Mouse (Mus musculus): ENCODE measurements around the gene Focad. TPM values are rescaled to one million over a fixed set of nuclear protein-coding genes. Genes with fewer than 3 reads are reported as not detected.

The Focad gene
- polyA plus RNA-seq, 1 experiment = 9.5 TPM

- Histone ChIP-seq H3K4me3 (replicated peaks; ENCODE audit: extremely low read depth, low read depth, low read length) (no peak overlapping the region), H3K4me1 (ENCODE audit: control insufficient read depth, insufficient read depth, low read length) (no peaks in the 10 kb centered on the region)
- DNase-seq = no peak
- 78% methylated on average over 3 of the region's 3 CpGs for WGBS
- TF ChIP-seq CTCF (IDR thresholded peaks at IDR 0.05; ENCODE audit: insufficient read depth, low read length) = no peak
Observed at GRCm38 (mm10) chr4:88395717-88396116, 301.3 kb downstream of the Focad start.

GRCm38 (mm10) chr4:88396995-88397521 lies 302.6 kb downstream of the Focad start:
- DNase-seq = no peak
- WGBS = 54% methylated on average over 6 of the region's 6 CpGs
- Histone ChIP-seq H3K4me1 (ENCODE audit: control insufficient read depth, insufficient read depth, low read length) (no peaks in the 10 kb centered on the region), H3K4me3 (replicated peaks; ENCODE audit: extremely low read depth, low read depth, low read length) (no peak overlapping the region)
- no peak for TF ChIP-seq POLR2A (IDR thresholded peaks at IDR 0.05; ENCODE audit: borderline replicate concordance, extremely low read depth, low read depth, low read length)
- TF ChIP-seq CTCF (IDR thresholded peaks at IDR 0.05; ENCODE audit: insufficient read depth, low read length) = no peak

- TF ChIP-seq CTCF (IDR thresholded peaks at IDR 0.05; ENCODE audit: insufficient read depth, low read length) (no peak), POLR2A (IDR thresholded peaks at IDR 0.05; ENCODE audit: borderline replicate concordance, extremely low read depth, low read depth, low read length) (no peak)
- DNase-seq = no peak
- Histone ChIP-seq H3K4me1 (ENCODE audit: control insufficient read depth, insufficient read depth, low read length) (no peaks in the 10 kb centered on the region), H3K4me3 (replicated peaks; ENCODE audit: extremely low read depth, low read depth, low read length) (no peak overlapping the region)
- WGBS = 78% methylated on average over 9 of the region's 9 CpGs
Observed at GRCm38 (mm10) chr4:88400302-88400991, 306.0 kb downstream of the Focad start.

GRCm38 (mm10) chr4:88400992-88401313 lies 306.5 kb downstream of the Focad start:
- no peak overlapping the region for H3K4me3 ChIP-seq (replicated peaks; ENCODE audit: extremely low read depth, low read depth, low read length)
- 89% methylated on average over 7 of the region's 7 CpGs for WGBS
- TF ChIP-seq POLR2A (IDR thresholded peaks at IDR 0.05; ENCODE audit: borderline replicate concordance, extremely low read depth, low read depth, low read length) (no peak), CTCF (IDR thresholded peaks at IDR 0.05; ENCODE audit: insufficient read depth, low read length) (no peak)
- H3K4me1 ChIP-seq (ENCODE audit: control insufficient read depth, insufficient read depth, low read length) = no peaks in the 10 kb centered on the region
- DNase-seq = no peak

- WGBS = 92% methylated on average over 6 of the region's 6 CpGs
- TF ChIP-seq CTCF (IDR thresholded peaks at IDR 0.05; ENCODE audit: insufficient read depth, low read length) = no peak
Observed at GRCm38 (mm10) chr4:88402884-88403283, 308.5 kb downstream of the Focad start.

GRCm38 (mm10) chr4:88406887-88407696 lies 312.7 kb downstream of the Focad start:
- no peak for DNase-seq
- TF ChIP-seq CTCF (IDR thresholded peaks at IDR 0.05; ENCODE audit: insufficient read depth, low read length) = no peak
- TF ChIP-seq POLR2A (IDR thresholded peaks at IDR 0.05; ENCODE audit: borderline replicate concordance, extremely low read depth, low read depth, low read length) = no peak
- WGBS = 82% methylated on average over 4 of the region's 4 CpGs
- Histone ChIP-seq H3K4me1 (ENCODE audit: control insufficient read depth, insufficient read depth, low read length) (no peaks in the 10 kb centered on the region), H3K4me3 (replicated peaks; ENCODE audit: extremely low read depth, low read depth, low read length) (no peak overlapping the region)

More at GRCm38 (mm10) chr4:88402884-88403283, 308.5 kb downstream of the Focad start:
- no peak overlapping the region for H3K4me3 ChIP-seq (replicated peaks; ENCODE audit: extremely low read depth, low read depth, low read length)
- H3K4me1 ChIP-seq (ENCODE audit: control insufficient read depth, insufficient read depth, low read length) = no peaks in the 10 kb centered on the region
- no peak for DNase-seq

GRCm38 (mm10) chr4:88409279-88409678 lies 314.9 kb downstream of the Focad start:
- Histone ChIP-seq H3K4me1 (ENCODE audit: control insufficient read depth, insufficient read depth, low read length) (no peaks in the 10 kb centered on the region), H3K4me3 (replicated peaks; ENCODE audit: extremely low read depth, low read depth, low read length) (no peak overlapping the region)
- no peak for DNase-seq
- TF ChIP-seq POLR2A (IDR thresholded peaks at IDR 0.05; ENCODE audit: borderline replicate concordance, extremely low read depth, low read depth, low read length) (no peak), CTCF (IDR thresholded peaks at IDR 0.05; ENCODE audit: insufficient read depth, low read length) (no peak)
- 88% methylated on average over 4 of the region's 4 CpGs for WGBS

GRCm38 (mm10) chr4:88412331-88412730 lies 317.9 kb downstream of the Focad start:
- WGBS = 56% methylated on average over 2 of the region's 2 CpGs
- DNase-seq = no peak

GRCm38 (mm10) chr4:88415017-88415416 lies 320.6 kb downstream of the Focad start:
- DNase-seq = no peak
- WGBS = 46% methylated on average over 2 of the region's 2 CpGs
- Histone ChIP-seq H3K4me1 (ENCODE audit: control insufficient read depth, insufficient read depth, low read length) (no peaks in the 10 kb centered on the region), H3K4me3 (replicated peaks; ENCODE audit: extremely low read depth, low read depth, low read length) (no peak overlapping the region)
- TF ChIP-seq CTCF (IDR thresholded peaks at IDR 0.05; ENCODE audit: insufficient read depth, low read length) (no peak), POLR2A (IDR thresholded peaks at IDR 0.05; ENCODE audit: borderline replicate concordance, extremely low read depth, low read depth, low read length) (no peak)

More at GRCm38 (mm10) chr4:88412331-88412730, 317.9 kb downstream of the Focad start:
- Histone ChIP-seq H3K4me1 (ENCODE audit: control insufficient read depth, insufficient read depth, low read length) (no peaks in the 10 kb centered on the region), H3K4me3 (replicated peaks; ENCODE audit: extremely low read depth, low read depth, low read length) (no peak overlapping the region)
- TF ChIP-seq CTCF (IDR thresholded peaks at IDR 0.05; ENCODE audit: insufficient read depth, low read length) (no peak), POLR2A (IDR thresholded peaks at IDR 0.05; ENCODE audit: borderline replicate concordance, extremely low read depth, low read depth, low read length) (no peak)

- no peak for TF ChIP-seq CTCF (IDR thresholded peaks at IDR 0.05; ENCODE audit: insufficient read depth, low read length)
- TF ChIP-seq POLR2A (IDR thresholded peaks at IDR 0.05; ENCODE audit: borderline replicate concordance, extremely low read depth, low read depth, low read length) = no peak
- DNase-seq = no peak
- H3K4me1 ChIP-seq (ENCODE audit: control insufficient read depth, insufficient read depth, low read length) = no peaks in the 10 kb centered on the region
- H3K4me3 ChIP-seq (replicated peaks; ENCODE audit: extremely low read depth, low read depth, low read length) = no peak overlapping the region
- WGBS = 92% methylated on average over 5 of the region's 5 CpGs
Observed at GRCm38 (mm10) chr4:88419378-88419777, 324.9 kb downstream of the Focad start.
